Mouse (Mus musculus) T-helper 17 cell (primary cell): Measurements from ENCODE around the gene BC051019.

Experiments
- in situ Hi-C, 2 experiments: fragments of 300-600 bp; cut with MboI, MseI; formaldehyde crosslinking; loops; 1 replicate in 1 of 2; 2 replicates in 1 of 2; pipeline ENCODE4 v1.15.1; 2025; ENCODE audit warnings: high pct_unique_total_duplicates in 2 of 2

Gene BC051019

GRCm38 (mm10) chr7:109708961-109709382, 14.7 kb downstream of the BC051019 start:
- in situ Hi-C loops: loop anchor here in 1 of 2 experiments (5.0 kb wide), 1 partner anchor 38 kb away; no protein-coding TSS in a partner anchor

DNA sequence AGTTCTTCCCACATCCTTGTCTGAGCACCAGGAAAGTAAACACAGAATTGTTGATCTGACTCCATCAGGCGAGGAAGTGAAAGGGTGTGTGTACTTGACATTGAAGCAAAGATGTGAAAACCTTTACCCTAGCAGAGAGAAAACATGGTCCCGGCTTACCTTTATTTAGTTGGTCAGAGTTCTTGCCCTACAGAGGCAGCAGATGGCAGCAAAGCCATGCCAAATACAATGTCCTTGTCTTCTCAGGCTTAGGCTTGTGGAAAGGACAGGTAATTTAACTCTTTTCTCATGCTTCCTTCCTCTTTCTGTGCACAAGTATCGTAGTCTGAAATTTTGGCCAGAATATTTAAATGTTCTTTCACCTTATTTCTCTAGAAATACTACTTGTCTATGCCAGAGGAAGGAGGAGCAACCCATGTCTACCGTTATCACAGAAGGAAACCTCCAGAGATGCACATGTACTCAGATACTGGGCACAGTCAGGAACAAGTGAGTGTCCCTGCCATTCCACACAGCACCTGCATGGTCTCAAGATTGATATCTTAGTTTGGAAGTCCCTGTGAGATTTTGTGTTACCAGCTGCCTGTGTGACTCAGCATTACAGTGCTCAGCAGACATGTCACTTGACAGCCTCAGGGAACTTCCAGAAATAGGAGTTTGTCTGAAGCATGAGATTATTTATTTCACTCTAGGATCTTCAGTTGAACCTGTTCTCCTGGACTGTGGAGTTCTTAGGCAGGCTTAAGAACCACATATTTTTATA, 16.4 kb downstream of the BC051019 start:
- in situ Hi-C loops: loop anchor here in 1 of 2 experiments (5.0 kb wide), 1 partner anchor 40 kb away; no protein-coding TSS in a partner anchor

- in situ Hi-C loops: loop anchor here in 1 of 2 experiments (5.0 kb wide), 1 partner anchor 177 kb away; no protein-coding TSS in a partner anchor
These were observed 19.2 kb downstream of the BC051019 start for GRCm38 (mm10) chr7:109704461-109704860.

- in situ Hi-C loops: loop anchor here in 1 of 2 experiments (5.0 kb wide), 1 partner anchor 177 kb away; no protein-coding TSS in a partner anchor
These were observed 19.7 kb downstream of the BC051019 start for GRCm38 (mm10) chr7:109704016-109704377.

DNA sequence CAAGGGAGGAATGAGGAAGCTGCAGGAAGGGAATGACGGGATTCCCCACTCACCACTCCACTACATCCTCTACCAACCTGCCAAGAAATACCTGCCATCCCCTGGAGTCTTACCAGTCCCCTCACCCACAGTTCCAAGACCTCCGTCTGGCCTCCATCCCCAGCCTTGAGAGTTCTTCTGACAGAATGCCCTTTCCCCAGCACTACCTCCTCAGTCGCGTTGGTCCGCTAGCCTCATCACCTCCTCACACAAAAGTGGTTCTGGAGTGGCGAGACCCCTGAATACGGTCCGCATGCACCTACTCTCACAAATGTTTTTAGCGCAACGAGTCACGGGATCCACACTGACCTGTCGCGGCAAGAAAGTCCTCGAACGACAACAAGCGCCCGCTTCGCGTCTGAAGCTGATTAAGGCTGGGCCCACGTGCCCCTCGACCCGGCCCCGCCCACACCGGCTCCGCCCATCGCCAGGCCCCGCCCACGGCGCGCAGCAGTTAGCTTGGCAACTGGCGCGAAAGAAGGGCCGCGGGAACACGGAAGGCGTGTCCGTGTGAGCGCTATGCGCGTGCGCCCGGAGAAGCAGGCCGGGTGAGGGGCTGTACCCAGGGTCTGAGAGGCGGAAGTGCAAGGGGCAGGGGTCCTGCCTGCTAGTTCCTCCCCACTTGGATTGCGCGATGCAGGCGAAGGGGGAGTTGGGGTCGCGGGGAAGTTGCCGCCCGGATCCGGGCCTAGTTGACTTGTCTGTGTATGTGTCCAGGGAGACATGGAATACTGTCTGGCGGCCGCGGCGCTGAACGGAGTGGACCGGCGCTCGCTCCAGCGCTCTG, 20.2 kb downstream of the BC051019 start, which contains the start of the genes St5 and Akip1:
TSS of gene St5 (minus strand) at position 416 of the 826 bp plus-strand sequence.
TSS of gene Akip1 (plus strand) at position 501 of the 826 bp plus-strand sequence.
- in situ Hi-C loops: loop anchor here in 1 of 2 experiments (5.0 kb wide), 1 partner anchor 176 kb away; no protein-coding TSS in a partner anchor

GRCm38 (mm10) chr7:109702721-109703120, 20.9 kb downstream of the BC051019 start:
- in situ Hi-C loops: loop anchor here in 1 of 2 experiments (5.0 kb wide), 1 partner anchor 175 kb away; no protein-coding TSS in a partner anchor

DNA sequence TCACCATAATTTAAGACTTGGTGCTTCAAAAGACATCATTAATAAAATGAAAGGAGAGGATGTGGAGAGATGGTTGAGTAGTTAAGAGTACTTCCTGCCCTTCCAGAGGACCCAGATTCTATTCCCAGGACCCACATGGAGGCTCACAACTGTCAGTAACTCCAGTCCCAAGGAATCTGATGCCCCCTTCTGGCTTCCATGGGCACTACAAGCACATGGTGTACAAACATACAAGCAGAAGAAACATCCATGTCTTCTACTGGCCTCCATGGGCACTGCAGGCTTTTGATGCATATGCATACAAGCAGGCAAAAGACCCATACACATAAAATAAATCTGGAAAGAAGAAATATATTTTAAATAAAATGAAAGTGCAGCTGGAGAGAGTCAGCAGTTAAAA, 23.4 kb downstream of the BC051019 start:
- in situ Hi-C loops: loop anchor here in 1 of 2 experiments (5.0 kb wide), 1 partner anchor 173 kb away; no protein-coding TSS in a partner anchor

- in situ Hi-C loops: no loop called here
These were observed 28.3 kb downstream of the BC051019 start for GRCm38 (mm10) chr7:109695339-109695726.

DNA sequence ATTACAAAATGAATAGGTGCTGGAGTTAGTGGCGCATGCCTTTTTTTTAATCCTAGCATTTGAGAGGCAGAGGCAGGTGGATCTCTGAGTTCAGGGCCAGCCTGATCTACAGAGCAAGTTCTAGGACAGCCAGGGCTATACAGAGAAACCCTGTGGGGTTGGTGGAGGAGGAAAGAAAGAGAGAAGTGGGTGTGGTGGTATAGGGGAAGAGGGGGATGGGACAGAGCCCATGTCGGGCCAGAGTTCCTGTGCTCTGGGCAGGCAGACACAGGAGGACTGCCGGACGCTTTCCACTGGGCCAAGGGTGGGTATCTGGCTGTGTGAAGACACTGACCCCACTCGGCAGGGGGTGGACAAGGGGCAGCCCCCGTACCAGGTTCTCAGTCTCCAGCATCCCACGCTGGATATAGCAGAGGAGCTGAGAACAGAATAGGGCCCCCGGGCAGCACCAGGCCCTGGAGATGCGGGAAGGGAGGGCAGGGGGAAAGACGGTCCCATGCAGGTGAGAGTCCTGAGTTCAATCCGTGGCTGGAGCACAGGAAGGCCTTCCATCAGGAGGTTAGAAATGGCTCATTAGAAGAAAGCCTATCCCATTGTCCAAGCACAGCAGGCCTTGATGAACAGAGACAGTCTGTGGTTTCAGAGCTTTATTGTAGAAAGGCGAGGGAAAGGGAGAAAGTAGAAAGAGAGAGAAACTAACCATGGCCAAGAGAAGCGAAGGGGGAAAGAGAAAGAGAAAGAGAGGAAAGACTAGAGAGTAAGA, 28.9 kb downstream of the BC051019 start:
- in situ Hi-C loops: no loop called here

GRCm38 (mm10) chr7:109690961-109691360, 32.7 kb downstream of the BC051019 start:
- in situ Hi-C loops: no loop called here

DNA sequence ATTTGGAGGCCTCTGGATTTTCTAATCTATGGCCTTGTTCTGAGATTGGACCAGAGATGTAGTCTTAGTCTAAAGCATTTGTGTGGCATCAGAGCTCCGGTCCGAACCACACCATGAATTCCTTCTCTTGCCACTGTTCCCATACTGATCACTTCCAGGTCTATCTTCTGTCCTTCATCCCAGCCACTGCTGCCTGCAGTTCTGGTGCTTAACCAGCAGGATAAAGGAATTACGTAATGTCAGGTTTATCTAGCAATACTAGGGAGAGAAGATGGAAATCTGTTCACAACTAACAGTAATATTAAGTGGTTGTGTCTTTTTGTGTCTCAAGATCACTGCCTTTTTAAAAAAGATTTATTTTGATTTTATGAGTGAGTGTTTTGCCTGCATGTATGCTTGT, 33.5 kb downstream of the BC051019 start:
- in situ Hi-C loops: no loop called here

DNA sequence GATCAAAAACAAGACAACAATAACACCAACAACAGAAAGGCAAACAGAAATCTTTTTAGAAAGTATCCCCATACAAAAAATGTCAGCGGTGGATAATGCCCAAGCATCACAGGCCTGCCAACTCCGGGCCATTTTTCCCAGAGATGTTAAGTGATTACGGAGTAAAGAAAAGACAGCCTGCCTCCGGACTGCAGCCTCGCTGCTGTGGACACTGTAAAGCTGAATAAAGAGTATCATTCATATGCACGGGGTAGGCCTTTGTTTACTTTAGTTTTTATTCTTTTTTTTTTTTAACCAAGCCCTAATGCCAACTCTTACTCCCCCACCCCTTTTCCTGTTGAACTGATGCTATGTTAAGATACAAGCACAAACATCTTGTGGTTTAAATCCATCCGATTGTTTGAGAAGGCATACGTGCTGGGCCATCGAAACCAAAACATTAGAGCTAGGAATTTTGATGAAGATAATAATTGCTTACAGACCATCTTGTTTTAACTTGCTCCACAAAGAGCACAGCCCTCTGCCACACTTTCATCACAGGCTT, 37.0 kb downstream of the BC051019 start:
- in situ Hi-C loops: no loop called here

- in situ Hi-C loops: no loop called here
These were observed 42.8 kb downstream of the BC051019 start for GRCm38 (mm10) chr7:109680879-109681278.

DNA sequence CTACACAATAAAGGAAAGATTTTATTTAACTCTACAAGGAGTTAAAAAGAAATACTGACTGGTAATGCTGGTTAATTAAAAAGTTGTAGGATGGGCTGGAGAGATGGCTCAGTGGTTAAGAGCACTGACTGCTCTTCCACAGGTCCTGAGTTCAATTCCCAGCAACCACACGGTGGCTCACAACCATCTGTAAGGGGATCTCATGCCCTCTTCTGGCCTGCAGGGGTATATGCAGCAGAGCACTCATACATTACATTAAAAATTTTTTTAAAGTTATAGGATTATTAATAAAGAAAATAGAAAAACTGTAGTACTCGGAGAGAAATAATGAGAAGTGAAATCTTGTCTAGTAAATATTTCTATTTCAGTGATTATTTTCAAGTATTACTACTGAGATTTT, 43.4 kb downstream of the BC051019 start:
- in situ Hi-C loops: no loop called here

- in situ Hi-C loops: no loop called here
These were observed 48.6 kb downstream of the BC051019 start for GRCm38 (mm10) chr7:109674944-109675628.

GRCm38 (mm10) chr7:109671581-109672471, 51.8 kb downstream of the BC051019 start:
- in situ Hi-C loops: no loop called here

DNA sequence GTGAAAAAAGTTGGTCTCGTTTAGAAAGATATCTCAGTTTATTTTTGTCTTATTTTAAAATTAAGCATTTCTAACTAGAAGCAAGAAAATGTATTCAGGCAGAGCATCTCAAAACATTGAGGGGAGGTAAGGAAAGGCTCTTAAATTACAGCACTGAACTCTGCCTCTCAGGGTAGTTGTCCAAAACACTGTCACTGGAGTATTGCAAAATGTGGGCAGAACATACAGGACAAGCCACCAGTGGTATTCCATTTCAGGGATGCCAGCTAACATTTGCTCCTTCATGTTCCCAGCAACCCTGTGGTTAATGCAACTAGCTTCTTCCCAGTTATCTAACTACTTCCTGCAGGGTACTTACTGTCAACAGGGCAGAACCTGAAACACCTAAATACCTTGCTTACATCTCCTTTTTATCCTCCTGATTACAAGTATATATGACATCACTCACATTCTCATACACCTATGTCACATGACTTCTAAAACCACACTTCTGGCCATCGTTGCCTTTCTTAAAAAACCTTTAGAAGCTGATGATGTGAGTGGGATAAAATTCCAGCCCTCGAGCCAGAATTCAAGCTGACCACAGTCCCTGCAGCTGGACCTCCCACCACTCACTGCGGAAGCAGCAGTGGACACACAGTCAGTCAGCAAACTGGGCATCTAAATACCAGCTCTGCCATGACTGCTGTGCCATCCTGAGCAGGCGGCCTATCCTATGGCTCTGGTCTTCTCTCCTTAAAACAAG, 54.1 kb downstream of the BC051019 start:
- in situ Hi-C loops: no loop called here

- in situ Hi-C loops: no loop called here
These were observed 57.0 kb downstream of the BC051019 start for GRCm38 (mm10) chr7:109666664-109667063.

DNA sequence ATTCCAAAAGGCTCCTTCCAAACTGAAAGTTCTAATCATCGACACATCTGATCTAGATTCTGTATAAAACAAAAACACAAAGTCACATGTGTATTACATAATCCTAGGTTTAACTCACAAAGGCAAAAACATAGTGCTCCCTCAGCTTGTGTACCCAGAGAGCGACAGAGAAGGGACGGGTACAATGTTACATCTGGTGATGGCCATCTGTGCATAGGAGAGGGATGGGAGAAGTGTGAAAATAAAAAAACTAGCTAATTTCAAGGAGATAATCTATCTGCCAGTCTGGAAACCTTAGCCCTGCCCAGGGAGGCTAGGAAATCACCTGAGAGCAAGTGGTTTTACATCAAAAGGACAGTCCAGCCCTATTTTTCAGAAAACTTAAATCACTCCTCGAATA, 61.0 kb downstream of the BC051019 start:
- in situ Hi-C loops: no loop called here
